Mouse (Mus musculus) midbrain, embryonic 10.5 days (tissue): ENCODE measurements around the gene Ikbkg. TPM values are rescaled to one million over a fixed set of nuclear protein-coding genes. Genes with fewer than 3 reads are reported as not detected.
A peak's percentile ranks its signal among the peaks of the same experiment; 100 is the strongest.
"Not testable (repeated sequence)": the region's sequence is repeated elsewhere in the genome, so short reads cannot be mapped to it uniquely, and the experiment has no call there.

Experiments used
- DNase-seq: peaks from one replicate; pipeline ENCODE4 v3.0.0-alpha.2; 2017; ENCODE audit warnings: low spot score
- H3K27ac ChIP-seq: fragments of 300-500 bp; sonication (generic); replicated peaks from 2 replicates; pipeline ENCODE4 v1.5.1; 2016; ENCODE audit warnings: mild to moderate bottlenecking
- H3K27me3 ChIP-seq: fragments of 300-500 bp; sonication (generic); 2 replicates; pipeline ENCODE4 v1.6.1; 2016; ENCODE audit warnings: low read depth, mild to moderate bottlenecking; ENCODE audit not compliant: poor library complexity, severe bottlenecking
- H3K36me3 ChIP-seq: fragments of 300-500 bp; sonication (generic); 2 replicates; pipeline ENCODE4 v1.6.1; 2016; ENCODE audit warnings: mild to moderate bottlenecking, moderate library complexity
- H3K4me1 ChIP-seq: fragments of 300-500 bp; sonication (generic); 2 replicates; pipeline ENCODE4 v1.6.1; 2016
- H3K4me3 ChIP-seq: fragments of 300-500 bp; sonication (generic); 2 replicates; pipeline ENCODE4 v1.5.1; 2016; ENCODE audit warnings: mild to moderate bottlenecking, moderate library complexity
- H3K9me3 ChIP-seq: fragments of 300-500 bp; sonication (generic); replicated peaks from 2 replicates; pipeline ENCODE4 v1.6.1; 2016; ENCODE audit warnings: mild to moderate bottlenecking
- WGBS: fragments of 180-500 bp; shearing (Covaris S2); methylation state at CpG from one replicate; pipeline ENCODE4 v1.1.7; 2016; 5-methylcytosine and 5-hydroxymethylcytosine counted together
- polyA plus RNA-seq: library from polyadenylated mRNA; unstranded; fragments of >200 nt; fragmentation: Nextera tagmentation; extraction: Ambion mirVana; gene quantifications from 2 replicates; pipeline ENCODE4 v1.2.1, GENCODE M21; 2016

Gene Ikbkg
- 20.9 and 23.3 TPM in 2 replicates for polyA plus RNA-seq

DNA sequence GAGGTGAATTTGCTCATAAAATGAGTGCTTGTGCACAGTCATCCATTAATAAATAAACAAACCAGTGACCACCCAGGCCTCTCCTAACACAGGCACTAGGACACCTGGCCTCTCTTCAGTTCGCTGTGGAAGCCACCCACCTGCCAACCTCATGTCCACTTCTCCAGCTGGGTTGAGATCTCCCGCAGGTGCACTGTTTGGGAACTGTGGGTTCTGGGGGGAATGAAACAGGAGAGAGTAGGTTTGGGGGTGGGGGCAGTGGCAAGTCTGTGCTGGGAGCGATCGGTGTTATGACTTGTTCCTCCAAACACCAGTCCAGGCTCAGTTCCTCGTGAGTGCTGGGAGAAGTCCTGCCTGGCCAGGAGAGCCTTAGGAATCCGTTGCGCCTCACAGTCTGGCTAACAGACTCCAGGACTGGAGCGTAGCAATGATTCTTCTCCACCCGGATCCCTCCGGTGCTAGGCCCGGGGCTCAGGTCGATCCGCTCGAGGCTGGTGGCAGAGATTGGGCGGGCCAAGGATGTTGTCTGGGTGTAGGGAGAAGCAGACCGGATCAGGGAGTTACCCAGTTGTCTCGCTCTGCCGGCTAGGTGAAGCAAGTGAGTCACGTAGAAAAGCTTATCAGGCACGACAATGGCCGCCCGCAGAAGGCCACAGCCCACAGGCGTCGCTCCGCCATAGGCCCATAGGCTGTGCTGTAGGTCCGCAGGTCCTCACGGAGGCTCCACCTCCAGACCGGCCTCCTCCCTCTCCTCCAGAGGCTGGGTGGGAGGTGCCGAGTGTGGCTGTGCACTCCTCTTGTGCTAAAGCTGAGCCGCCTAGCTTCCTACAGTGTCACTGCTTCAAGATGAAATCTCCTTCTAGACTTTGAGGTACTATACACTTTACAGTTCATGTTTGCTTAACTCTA is at the start of gene Ikbkg, which contains the start of gene Fam3a:
Ikbkg (plus strand) TSS at position 756 of the 909 bp plus-strand sequence.
Fam3a (minus strand) TSS at position 738 of the 909 bp plus-strand sequence.
- peak within 1 kb of the TSS; percentile 93 for H3K27ac ChIP-seq
- H3K4me3 ChIP-seq: peak within 1 kb of the TSS; percentile 63
- DNase-seq: peak; percentile 82
- 0 out of 2 replicates have a peak, but pooled peaks cover under 1% of the 10 kb centered on the region for H3K36me3 ChIP-seq
- WGBS: 20% methylated on average over 30 of the region's 30 CpGs
- H3K9me3 ChIP-seq: no peaks in the 10 kb centered on the region; the same call in none of the 2 replicates
- H3K27me3 ChIP-seq: no peaks in the 10 kb centered on the region
- peaks cover 11% of the 10 kb centered on the region; the same call in 1 of the 2 replicates for H3K4me1 ChIP-seq

DNA sequence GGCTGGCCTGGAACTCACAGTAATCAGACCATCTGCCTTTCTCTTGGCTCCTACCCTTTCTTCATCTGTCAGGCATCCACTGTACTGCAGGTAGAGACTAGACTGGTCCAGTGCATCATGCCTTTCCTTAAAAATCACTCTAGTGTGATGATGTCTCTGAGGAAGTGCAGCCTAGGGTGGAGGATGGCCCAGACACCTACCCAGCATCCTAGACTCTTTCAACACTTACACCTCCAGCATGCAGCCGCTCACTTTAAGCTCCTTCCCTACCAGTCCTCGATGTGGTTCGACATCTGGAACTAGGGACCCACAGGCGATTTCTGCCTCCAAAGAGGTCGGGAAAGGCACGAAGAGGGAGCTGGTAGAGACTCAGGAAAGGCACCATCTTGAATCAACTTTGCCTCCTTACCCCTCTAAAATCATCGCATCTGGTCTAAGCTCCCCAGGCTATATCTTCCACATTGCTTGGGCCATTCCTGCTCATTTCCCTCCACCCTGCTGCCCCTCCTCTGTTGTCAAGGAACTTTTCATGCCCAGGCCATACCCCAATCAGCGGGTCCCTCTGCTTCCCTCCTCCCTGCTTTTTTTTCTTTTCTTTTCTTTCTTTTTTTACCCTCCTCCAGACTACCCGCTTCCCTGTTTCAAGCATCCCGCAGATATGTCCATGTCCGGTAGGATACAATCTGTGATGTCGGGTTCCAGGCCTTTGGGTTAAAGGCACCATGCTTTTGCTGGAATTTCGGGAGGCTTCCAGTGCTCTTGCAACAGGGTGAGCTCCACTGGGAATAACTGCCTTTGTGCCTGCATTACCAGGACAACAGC is 40.2 kb upstream of the Ikbkg start:
- Histone ChIP-seq H3K4me3 (peak overlapping the region; percentile 58), H3K4me1 (peaks cover 5% of the 10 kb centered on the region; the same call in 1 of the 2 replicates), H3K27ac (peak overlapping the region; percentile 82), H3K9me3 (no peaks in the 10 kb centered on the region), H3K36me3 (no peaks in the 10 kb centered on the region), H3K27me3 (no peaks in the 10 kb centered on the region)
- peak; percentile 19 for DNase-seq
- 27% methylated on average over 13 of the region's 13 CpGs for WGBS

DNA sequence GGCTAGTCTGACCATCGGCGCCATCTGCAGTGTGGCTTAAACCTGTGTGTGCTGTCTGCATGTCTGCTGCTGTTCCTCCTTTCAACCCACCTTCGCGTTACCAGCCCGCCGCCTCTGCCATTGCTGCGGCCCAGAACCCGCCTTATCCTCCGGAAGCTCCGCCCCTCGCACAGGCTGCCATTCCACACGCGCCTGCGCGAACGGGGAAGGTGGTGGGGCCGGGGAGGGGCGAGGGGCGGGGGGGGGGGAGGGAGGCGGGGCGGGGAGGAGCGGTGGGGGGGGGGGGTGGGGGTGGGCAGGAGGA is 39.7 kb upstream of the Ikbkg start, which contains the start of gene Lage3:
Lage3 (minus strand) TSS at position 152 of the 304 bp plus-strand sequence.
- Histone ChIP-seq H3K27me3 (no peaks in the 10 kb centered on the region), H3K4me1 (peaks cover 5% of the 10 kb centered on the region; the same call in 1 of the 2 replicates), H3K9me3 (no peaks in the 10 kb centered on the region), H3K27ac (peak within 1 kb of the TSS; percentile 82), H3K4me3 (peak within 1 kb of the TSS; percentile 58), H3K36me3 (no peaks in the 10 kb centered on the region)
- DNase-seq: peak; percentile 68
- WGBS: 17% methylated on average over 16 of the region's 22 CpGs

DNA sequence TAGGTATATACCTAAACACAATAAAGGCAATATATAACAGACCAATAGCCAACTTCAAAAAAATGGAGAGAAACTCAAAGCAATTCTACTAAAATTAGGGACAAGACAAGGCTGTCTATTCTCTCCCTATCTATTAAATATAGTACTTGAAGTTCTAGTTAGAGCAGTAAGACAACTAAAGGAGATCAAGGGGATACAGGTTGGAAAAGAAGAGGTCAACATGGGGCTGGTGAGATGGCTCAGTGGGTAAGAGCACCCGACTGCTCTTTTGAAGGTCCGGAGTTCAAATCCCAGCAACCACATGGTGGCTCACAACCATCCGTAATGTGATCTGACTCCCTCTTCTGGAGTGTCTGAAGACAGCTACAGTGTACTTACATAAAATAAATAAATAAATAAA is 36.0 kb upstream of the Ikbkg start:
- H3K27me3 ChIP-seq, H3K9me3 ChIP-seq, H3K4me1 ChIP-seq, DNase-seq, H3K36me3 ChIP-seq, H3K4me3 ChIP-seq, H3K27ac ChIP-seq: not testable (repeated sequence)
- 83% methylated on average over 3 of the region's 3 CpGs for WGBS

DNA sequence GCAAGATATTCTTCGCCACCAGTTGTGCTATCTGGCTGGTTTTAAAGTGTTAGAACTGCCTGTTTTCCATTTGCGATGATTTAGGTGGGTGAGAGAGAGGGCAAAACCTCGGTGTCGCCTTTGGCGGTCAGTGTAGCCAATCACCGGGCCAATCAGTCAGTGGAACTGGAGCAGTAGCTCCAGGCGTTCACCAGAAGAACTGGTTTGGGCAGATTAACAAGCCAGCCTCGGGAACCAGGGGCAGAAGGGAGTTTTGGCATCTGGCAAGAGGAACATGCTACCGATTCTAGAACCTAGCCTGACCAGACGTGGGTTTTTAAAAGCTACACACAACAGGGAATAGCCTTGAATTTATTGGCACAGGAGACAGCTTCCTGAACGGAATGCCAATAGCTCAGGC is 33.9 kb upstream of the Ikbkg start:
- no peak overlapping the region for H3K27ac ChIP-seq
- H3K9me3 ChIP-seq: no peaks in the 10 kb centered on the region
- no peak overlapping the region for H3K4me3 ChIP-seq
- H3K27me3 ChIP-seq: no peaks in the 10 kb centered on the region
- no peaks in the 10 kb centered on the region for H3K4me1 ChIP-seq
- 57% methylated on average over 11 of the region's 11 CpGs for WGBS
- H3K36me3 ChIP-seq: no peaks in the 10 kb centered on the region
- no peak for DNase-seq

DNA sequence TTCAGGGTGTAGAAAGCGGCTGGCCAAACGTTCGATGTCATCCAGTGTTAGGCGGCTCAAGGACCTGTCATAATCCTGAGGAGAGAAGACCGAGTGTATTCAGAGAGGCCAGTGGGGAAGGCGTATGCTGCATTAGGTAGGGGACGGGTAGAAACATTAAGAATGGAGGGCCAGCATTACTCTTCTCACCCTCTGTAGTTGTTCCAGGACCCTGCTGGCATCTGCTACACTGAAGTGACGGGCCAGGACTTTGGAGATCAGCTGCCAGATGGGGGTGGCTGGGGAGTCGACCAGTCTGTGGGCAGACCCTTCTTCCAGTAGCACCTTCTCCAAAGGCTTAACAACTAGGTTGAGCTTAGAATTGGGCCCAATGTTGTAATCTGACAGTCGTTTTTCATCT is 25.6 kb upstream of the Ikbkg start:
- WGBS: 73% methylated on average over 10 of the region's 10 CpGs
- peaks cover 14% of the 10 kb centered on the region for H3K4me1 ChIP-seq
- H3K27ac ChIP-seq: peak overlapping the region; percentile 91
- H3K27me3 ChIP-seq: no peaks in the 10 kb centered on the region
- no peak for DNase-seq
- 0 out of 2 replicates have a peak, but pooled peaks cover 3% of the 10 kb centered on the region for H3K9me3 ChIP-seq
- peak overlapping the region; percentile 69 for H3K4me3 ChIP-seq
- H3K36me3 ChIP-seq: peaks cover 25% of the 10 kb centered on the region

DNA sequence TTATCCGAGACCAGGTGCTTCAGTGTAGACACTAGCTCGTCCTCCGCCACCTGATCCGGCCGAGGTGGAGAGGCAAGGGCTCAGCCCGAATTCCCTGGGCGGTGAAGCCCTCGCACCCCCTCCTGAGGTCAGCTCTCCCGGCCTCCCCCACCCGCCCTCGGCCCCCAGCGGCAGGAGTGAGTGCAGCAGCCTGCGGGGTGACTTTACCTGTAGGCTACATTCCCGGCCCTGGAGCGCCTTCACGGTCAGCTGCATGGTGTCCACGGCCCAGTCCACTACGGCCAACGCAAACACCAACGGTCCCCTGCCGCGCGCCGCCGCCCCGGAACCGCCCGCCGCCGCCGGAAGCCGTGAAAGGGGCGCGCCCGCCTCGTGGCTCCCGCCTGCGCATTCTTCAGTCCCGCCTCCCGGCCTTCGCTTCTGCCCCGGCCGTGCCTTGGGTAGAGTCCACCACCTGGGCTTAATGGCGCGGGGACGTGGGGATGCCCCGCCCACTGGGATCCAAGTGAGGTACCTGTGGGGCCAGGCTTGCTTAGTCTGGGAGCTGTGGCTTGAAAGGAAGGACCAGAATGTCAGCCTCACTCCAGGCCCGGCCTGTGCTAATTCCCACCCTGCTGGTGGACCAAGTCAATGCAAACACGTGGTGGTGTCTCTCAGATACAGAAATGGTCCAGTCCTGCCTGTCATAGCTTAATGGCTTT is 24.7 kb upstream of the Ikbkg start:
- Histone ChIP-seq H3K9me3 (0 out of 2 replicates have a peak, but pooled peaks cover 3% of the 10 kb centered on the region), H3K4me3 (peak overlapping the region; percentile 69), H3K27me3 (no peaks in the 10 kb centered on the region), H3K27ac (peak overlapping the region; percentile 91), H3K4me1 (peaks cover 21% of the 10 kb centered on the region), H3K36me3 (peaks cover 25% of the 10 kb centered on the region)
- WGBS: 17% methylated on average over 49 of the region's 49 CpGs
- DNase-seq: peak; percentile 70

DNA sequence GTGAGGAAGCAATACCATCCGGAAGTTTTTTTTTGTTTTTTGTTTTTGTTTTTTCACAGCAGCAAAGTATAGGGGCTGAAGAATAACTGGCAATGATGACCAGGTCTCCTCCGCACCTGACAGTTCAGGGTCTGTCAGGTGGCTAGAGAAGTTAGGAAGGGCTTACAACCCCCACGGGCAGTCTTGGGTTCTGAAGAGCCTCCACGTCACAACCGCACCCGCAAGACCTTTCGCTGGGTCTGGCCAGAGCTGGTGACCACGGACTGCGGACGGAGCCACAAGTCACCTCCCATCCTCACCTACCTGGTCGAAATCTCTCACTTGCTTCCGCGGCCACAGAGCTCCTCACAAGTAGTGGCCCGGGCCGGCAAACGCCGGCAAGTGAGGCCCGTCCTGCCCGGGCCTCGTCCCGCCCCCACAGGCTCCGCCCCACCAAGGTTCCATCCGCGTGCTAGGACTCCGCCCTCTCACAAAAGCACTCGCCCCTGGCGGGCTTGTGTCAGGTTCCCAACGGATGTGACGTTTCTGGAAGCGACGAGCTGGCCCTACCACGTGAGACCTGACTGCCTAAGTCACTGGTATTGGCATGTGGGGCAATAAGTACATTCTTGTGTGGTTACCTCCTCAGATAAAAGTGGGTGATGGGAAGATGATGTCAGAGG is 20.1 kb upstream of the Ikbkg start, which contains the start of the genes Ubl4a and Slc10a3:
Ubl4a (minus strand) TSS at position 331 of the 662 bp plus-strand sequence.
Slc10a3 (minus strand) TSS at position 462 of the 662 bp plus-strand sequence.
- DNase-seq: peak; percentile 83
- Histone ChIP-seq H3K4me3 (peak within 1 kb of the TSS; percentile 53), H3K36me3 (peaks cover 14% of the 10 kb centered on the region), H3K4me1 (peaks cover 15% of the 10 kb centered on the region), H3K27me3 (no peaks in the 10 kb centered on the region), H3K9me3 (0 out of 2 replicates have a peak, but pooled peaks cover 3% of the 10 kb centered on the region), H3K27ac (peak within 1 kb of the TSS; percentile 65)
- WGBS: 20% methylated on average over 32 of the region's 32 CpGs

DNA sequence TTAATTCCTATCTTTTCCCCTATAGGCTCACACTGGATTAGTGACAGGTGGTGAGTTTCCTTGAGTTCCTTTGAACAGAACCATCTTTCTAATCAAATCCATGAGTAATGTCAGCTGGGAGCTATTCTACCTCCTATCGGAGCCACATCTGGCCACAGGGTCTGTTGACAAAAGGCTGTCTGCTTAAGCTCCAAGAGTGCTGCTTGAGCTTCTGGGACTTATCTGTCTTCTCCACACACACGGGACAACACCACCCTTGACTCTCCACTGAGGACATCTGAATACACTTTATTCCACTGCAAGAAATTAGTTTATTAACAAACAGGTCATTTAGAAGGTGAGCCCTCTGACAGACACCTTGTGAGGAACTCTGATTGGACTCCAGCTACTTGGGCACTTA is 8.6 kb upstream of the Ikbkg start:
- no peaks in the 10 kb centered on the region for H3K4me1 ChIP-seq
- DNase-seq: no peak
- 76% methylated on average over 2 of the region's 2 CpGs for WGBS
- H3K27ac ChIP-seq: no peak overlapping the region
- H3K4me3 ChIP-seq: no peak overlapping the region
- H3K27me3 ChIP-seq: no peaks in the 10 kb centered on the region
- H3K9me3 ChIP-seq: no peaks in the 10 kb centered on the region
- peaks cover 31% of the 10 kb centered on the region for H3K36me3 ChIP-seq

DNA sequence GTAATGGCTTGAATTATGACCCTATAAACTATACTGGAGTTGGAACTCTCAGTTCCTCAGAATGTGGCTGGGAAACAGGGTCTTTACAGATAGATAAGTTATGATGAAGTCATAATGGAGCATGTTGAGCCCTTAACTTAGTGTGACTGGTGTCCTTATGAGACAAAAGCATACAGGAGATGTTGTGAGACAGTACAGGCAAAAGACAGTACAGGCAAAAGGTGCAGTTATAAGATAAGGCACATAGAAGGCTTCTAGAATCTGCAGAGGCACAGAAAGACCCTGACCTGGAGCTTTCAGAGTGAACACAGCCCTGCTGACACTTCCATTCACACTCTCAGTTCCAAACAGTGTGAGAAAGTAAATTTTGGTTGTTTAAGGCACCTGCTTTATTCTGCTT is 4.9 kb upstream of the Ikbkg start:
- no peak overlapping the region for H3K27ac ChIP-seq
- H3K36me3 ChIP-seq: peaks cover 31% of the 10 kb centered on the region
- DNase-seq: no peak
- H3K4me1 ChIP-seq: peaks cover 6% of the 10 kb centered on the region; the same call in 1 of the 2 replicates
- no peaks in the 10 kb centered on the region for H3K9me3 ChIP-seq
- H3K27me3 ChIP-seq: no peaks in the 10 kb centered on the region
- H3K4me3 ChIP-seq: no peak overlapping the region

DNA sequence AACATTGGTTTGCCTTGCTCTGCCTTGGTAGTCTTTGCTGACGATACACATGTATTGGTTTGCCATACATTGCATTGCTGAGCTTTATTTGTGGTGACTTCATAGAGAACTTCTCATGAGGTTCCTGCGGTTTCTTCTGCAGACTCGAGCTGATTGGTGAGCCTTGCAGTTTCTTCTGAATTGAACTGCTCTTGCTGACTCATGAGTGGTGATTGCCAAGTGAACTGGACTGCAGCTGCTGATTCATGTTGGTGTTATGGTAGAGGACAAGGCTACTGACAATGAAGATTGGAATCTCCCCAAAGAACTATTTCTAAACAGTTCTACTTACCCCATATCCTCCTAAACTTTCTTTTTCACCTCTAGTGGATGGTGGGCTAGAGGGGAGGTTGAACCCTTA is 7.0 kb downstream of the Ikbkg start:
- H3K27me3 ChIP-seq: no peaks in the 10 kb centered on the region
- no peaks in the 10 kb centered on the region for H3K36me3 ChIP-seq
- no peak overlapping the region for H3K27ac ChIP-seq
- no peak overlapping the region for H3K4me3 ChIP-seq
- no peak for DNase-seq
- 86% methylated on average over 3 of the region's 3 CpGs for WGBS
- H3K9me3 ChIP-seq: no peaks in the 10 kb centered on the region; the same call in none of the 2 replicates
- no peaks in the 10 kb centered on the region for H3K4me1 ChIP-seq
